Mouse (Mus musculus) MN1 (cell line): ENCODE measurements around the gene Thoc3.

Experiments used
- DNase-seq: peaks from one replicate; pipeline ENCODE4 v3.0.0-alpha.2; 2016; ENCODE audit warnings: low spot score

Gene Thoc3

DNA sequence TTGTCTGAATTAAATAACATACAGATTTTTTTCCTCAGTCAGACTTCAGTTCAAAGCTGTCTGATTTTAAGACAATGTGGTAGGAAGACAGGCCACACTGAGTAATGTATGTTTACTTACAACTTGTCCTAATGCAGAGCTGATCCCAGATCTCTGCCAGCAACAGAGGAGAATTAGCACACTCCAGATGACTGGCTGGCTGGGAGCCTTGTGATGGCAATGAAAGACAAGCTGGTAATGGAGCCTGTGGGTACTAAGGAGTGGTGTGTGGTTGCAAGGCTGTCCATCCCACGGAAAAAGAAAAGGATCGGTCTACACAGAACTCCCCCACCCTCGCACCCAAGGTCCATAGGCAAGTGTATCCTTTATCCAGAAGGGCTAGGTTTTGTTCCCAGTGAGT, 25.0 kb downstream of the Thoc3 start:
- peak; percentile 26 for DNase-seq

DNA sequence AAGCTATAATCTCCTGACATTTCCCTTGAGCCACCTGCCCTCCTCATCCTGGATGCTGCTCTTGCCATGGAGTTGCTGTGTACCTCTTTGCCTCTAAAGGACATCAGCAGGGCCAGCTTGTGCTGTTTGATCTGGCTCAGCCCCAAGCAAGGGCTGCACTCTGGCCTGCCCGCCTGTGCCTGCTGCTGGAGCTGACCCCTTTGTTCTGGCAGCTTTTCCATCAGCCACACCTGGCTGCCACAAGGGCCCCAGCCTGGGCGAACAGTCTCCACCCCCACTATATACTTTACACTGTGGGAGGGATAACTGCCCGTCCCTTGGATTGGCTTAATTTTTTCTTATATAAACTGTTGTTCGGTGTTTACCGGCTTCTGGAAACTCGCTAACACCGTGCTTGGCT, 28.7 kb downstream of the Thoc3 start:
- DNase-seq: no peak

DNA sequence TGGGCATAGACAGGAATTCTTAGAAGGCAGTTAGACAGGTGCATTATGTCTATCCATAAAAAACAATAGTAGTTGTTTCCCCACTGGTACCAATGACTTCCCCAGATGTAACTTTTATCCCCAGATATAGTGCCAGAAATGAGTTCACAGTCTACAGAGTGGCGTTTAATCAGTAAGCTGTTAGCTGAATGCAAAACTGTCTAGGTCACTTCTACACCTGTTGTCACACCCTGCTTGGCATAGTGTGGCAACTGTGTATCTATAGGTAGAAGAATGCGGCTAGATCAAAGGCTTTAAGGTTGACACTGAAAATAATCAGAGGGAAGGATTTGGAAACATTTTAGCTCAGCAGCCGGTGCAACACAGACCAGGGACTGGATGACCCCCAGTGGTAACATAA, 29.8 kb downstream of the Thoc3 start:
- no peak for DNase-seq

DNA sequence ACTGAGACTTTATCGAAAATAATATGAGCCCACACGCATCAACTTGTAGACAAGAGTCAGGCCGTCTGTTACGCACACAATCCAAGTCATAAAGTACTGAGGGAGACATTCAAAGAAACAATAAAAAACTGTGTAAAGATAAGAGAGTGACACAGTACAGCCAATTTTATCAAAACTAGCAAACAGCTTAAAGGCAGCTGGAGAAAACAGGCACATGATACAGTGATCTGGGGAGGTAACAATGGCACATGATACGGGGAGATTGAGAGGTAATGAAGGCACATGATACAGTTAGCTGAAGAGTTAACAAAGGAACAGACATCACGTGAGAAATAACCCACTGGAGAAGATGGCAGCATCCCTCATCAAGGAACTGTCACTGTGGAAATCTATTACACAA, 31.6 kb downstream of the Thoc3 start:
- no peak for DNase-seq

DNA sequence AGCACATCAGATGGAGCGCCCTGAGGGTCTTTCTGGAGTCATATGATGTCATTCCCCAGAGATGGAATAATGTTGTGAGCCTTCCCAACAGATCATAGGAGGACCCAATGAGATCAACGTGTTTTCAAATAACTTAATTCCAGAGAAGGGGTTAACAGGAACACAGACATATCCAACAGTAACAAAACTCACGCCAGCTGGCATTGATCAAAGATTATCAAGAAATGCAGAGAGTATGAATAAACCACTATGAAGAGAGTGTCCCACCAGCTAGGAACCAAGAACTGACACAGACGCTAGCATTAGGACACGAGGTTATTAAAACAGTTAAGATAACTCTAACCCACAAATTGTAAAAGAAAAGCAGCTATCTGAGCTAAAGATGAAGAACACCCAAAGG, 32.0 kb downstream of the Thoc3 start:
- no peak for DNase-seq

DNA sequence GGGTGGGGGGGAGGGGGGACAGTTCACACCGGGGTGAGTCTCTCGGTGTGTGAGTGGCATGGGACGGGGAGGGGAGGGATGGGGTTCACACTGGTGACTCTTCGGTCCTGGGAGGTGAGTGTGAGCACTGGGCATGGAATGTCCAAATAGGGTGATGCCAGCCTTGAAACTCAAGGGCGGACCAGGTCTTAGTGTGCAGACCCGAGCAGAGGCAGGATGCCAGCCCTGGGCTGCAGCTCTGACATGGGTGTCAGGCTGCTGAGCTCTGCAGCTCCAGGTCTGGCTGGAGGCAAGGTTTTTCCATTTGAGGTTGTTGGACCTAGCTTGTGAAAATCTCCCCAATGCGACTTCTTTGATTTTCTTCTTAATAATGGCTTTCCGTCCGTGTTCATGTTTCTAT, 37.5 kb downstream of the Thoc3 start:
- DNase-seq: no peak

DNA sequence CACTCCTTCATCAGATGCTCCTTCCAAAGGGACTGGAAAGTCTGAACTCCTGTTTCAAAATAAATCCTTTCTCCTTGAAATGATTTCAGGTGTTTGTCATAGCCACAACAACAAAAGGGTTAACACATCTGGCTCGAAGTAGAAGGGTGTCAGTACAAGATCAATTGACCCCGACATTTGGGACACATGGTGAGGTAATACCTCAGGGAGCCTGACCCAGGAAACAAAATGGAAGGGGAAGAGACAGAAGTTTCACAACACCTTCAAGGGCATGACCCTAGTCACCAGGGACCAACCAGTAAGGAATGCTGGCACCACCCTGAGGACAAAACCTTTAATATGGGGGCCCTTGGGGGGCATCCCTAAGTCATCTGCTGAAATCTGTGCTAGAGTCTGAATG, 38.6 kb downstream of the Thoc3 start:
- DNase-seq: no peak

DNA sequence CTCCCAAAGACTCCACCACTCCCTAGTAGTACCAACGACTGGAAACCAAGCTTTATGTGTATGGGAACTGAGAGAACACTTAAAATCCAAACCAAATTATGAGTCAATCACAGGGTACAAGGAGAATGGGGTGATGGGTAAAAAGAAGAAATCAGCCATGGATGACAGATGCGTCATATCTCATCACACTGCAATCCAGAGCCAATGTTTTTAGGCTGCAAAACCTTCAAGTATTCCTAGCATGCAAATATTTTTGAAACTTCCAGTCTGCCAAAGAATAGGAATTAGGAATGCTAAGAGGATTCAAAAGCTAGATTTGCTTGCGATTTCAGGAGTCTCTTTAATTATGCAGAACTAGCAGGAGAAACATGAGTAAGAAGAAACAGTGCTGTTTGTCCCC, 39.9 kb downstream of the Thoc3 start:
- DNase-seq: no peak

DNA sequence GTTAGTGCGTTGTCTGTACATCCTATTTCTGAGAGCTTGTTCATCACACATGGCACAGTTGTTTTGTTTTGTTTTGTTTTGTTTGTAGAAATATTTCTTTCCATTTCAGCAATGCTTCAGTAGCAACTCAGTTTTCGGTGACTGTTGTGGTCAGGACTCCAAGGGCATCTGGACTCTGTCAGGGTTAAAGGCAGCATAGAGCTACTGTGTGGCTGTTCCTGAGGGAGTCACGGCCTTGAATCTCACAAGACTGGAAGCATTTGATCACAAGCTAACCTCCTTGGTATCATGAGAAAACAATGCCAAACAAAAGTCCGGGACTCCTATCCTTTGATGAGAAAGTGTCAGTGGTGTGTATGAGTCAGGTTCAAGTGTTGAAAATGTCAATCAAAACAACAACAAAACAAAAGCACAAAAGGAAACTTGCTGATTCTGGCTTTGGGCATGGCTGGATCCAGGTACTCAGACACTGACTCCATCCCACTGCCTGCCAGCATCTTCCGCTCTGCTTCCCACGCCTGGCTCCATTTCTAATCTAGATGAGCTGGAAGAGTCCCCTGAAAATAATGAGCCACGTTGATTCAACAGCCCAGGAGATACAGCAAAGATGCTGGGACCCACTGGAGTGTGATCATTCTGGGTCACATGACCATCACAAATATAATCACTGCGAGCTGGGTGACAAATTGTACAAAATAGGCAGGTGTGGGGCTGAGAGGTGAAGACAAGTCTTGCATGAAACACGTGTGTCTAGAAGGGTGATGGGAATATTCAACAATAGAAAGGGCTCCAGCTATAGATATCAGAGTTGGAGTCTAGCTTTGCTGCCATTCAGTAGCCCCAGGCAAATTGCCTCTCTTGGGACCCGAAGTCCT, 41.6 kb downstream of the Thoc3 start:
- peak; percentile 27 for DNase-seq

DNA sequence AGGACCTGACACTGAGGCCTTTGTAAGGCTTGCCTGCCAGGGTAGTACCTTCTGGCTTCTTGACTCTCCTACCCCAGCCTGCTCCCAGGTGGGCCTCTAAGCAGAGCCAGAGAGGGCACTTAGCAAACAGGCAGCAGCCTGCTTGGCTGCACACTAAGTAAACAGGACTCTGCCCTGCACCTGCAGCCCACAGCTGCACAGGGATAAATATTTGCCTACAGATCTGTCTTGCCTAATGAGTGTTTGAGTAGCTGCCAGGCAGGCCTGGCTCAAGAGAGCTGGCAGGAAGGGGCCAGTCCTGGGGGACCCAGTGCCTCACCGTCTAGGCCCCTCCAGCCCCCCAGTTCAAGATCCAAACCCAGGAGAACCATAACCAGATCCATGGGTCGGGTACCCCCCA, 43.4 kb downstream of the Thoc3 start:
- DNase-seq: peak; percentile 53

DNA sequence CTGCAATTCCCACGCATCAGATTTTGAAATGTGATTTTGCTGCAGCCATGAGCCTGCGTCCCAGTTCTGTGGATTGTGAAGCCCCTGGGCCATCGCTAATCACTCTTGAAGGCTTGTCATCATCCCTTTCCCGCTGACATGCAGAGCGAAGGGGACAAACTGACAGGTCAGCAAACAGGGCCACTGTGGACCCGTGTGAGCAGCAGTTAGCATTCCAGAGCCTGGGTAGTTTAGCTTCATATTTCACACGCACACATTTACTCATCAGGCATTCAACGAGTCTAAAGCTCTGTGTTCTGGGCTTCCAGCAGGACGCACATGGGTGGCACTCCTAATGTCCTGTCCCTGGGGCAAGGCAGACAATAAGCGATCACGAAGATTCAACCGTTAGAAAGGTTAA, 48.4 kb downstream of the Thoc3 start:
- DNase-seq: no peak

DNA sequence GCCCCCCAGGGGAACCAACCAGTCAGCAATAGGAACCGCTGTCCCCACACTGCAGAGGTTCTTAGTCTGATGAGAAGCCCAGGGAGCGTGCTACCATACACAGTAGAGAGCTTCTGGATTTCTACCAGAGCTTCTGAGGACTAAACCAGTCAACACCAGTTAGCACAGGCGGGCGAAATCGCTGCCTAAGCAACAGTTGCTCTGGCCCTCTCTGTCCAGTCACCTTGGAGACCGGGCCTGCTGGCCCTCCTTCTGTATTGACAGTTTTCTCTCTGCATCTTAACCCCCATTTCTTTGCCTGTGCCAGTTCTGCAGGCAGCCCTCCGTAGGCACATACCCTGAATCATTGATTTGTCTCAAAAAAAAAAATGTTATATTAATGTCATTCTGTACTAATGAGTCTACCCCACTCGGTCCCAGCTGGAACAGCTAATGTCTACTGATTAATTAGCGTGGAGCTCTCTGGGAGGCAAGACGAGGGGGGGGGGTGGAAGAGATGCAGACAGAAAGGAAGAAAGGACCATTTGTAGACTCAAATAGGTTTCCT, 49.8 kb downstream of the Thoc3 start:
- peak; percentile 16 for DNase-seq

DNA sequence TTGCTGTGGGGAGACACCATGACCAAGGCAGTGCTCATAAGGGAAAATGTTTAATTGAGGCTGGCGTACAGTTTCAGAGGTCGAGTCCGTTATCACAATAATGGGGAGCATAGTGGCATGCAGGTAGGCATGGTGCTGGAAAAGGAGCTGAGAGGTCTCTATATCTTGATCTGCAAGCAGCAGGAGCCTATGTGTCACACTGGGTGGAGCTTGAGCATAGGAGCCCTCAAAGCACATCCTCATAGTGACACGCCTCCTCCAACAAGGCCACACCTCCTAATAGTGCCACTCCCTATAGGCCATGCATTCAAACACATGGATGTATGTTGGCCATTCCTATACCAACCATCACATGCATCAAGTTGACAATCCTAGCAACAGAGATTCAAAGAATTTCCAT, 53.6 kb downstream of the Thoc3 start:
- DNase-seq: no peak

DNA sequence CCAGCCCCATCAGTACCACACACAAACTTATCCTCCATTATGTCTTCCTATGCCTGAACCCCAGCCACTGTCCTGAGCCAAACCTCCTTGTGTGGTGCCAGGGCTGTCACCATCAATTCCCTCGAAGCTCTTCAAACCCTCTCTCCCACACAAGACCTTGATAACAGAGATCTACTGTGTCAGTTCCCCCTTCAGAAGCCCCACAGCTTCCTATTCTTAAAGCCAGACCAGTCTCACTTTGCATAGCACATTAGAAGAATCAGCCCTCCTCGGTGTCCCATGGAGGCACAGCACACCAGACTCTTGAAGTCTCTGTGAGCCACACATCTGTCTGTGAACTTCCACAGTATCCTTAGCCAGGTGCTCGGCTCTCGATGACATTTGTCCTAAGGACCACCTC, 55.9 kb downstream of the Thoc3 start:
- DNase-seq: no peak

DNA sequence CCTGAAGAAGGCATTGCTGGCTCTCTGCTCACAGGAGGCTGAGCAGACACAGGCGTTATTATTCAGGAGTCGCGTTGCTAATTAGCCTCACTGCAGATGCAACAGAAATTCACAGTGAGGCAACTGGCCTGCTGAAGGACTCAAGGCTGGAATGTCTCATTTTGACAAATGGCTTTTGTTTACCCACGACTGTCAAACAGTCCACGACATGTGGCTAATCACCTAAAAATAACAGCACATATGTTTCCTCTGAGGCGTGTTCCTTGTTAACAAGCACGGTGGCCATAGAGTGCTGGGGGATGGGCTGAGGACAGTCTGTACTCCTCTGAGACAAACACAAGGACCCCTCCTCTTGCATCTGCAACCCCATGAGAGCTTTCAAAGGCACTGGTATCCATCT, 56.4 kb downstream of the Thoc3 start:
- DNase-seq: peak; percentile 51

DNA sequence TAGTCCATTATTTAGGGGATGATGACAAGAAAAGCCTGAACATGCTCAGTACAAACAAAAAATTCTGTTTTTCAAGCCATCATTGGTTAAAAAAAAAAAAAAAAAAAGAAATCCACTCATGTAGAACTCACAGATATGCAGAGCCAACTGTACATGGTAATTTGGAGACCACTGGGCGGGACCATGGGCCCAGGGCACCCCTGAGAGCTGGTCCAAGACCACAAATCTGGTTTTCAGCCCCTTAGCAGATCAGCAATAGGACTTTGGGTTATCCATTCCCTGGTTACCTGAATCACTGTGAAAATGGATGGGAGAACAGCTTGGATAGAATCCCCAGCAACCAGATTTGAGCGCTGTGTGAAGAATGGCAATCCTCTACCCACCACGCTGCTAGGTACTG, 57.0 kb downstream of the Thoc3 start:
- no peak for DNase-seq
